Mouse (Mus musculus) activated CD4-positive, CD25-positive, alpha-beta regulatory T cell, adult 4 months (primary cell): ENCODE measurements around the gene LTO1. TPM values are rescaled to one million over a fixed set of nuclear protein-coding genes. Genes with fewer than 3 reads are reported as not detected.
A peak's percentile ranks its signal among the peaks of the same experiment; 100 is the strongest.

Source experiments
- ATAC-seq: one replicate; pipeline ENCODE4 v1.8.0; 2017
- polyA plus RNA-seq, 2 experiments: library from polyadenylated mRNA; unstranded; fragments of 100-300 nt; shearing (Covaris generic); gene quantifications; one replicate each; pipeline ENCODE4 v1.2.1; 2017

Gene LTO1
- polyA plus RNA-seq, 2 experiments from 2014 or later = 34.4 to 34.5 TPM

GRCm38 (mm10) chr7:144908705-144909104, 6.2 kb upstream of the LTO1 start:
- no peak for ATAC-seq

- no peak for ATAC-seq
Measured at GRCm38 (mm10) chr7:144911121-144911520, 3.8 kb upstream of the LTO1 start.

- ATAC-seq = no peak
Measured at GRCm38 (mm10) chr7:144912897-144913296, 2.0 kb upstream of the LTO1 start.

- peak; percentile 95 for ATAC-seq
Measured at GRCm38 (mm10) chr7:144914296-144914947, 478 bp upstream of the LTO1 start.

GRCm38 (mm10) chr7:144918823-144919222, 3.9 kb downstream of the LTO1 start:
- ATAC-seq = no peak

GRCm38 (mm10) chr7:144927591-144927990, 12.7 kb downstream of the LTO1 start:
- no peak for ATAC-seq

- no peak for ATAC-seq
Measured at GRCm38 (mm10) chr7:144928009-144928888, 13.3 kb downstream of the LTO1 start.

GRCm38 (mm10) chr7:144928889-144929210, 13.9 kb downstream of the LTO1 start:
- ATAC-seq = no peak

GRCm38 (mm10) chr7:144929506-144929905, 14.6 kb downstream of the LTO1 start:
- ATAC-seq = no peak

GRCm38 (mm10) chr7:144929931-144930330, 15.0 kb downstream of the LTO1 start:
- no peak for ATAC-seq

- peak; percentile 52 for ATAC-seq
Measured at GRCm38 (mm10) chr7:144931778-144932177, 16.9 kb downstream of the LTO1 start.

- ATAC-seq = no peak
Measured at GRCm38 (mm10) chr7:144932389-144932937, 17.6 kb downstream of the LTO1 start.

GRCm38 (mm10) chr7:144933336-144933735, 18.4 kb downstream of the LTO1 start:
- ATAC-seq = no peak

GRCm38 (mm10) chr7:144933796-144934195, 18.9 kb downstream of the LTO1 start:
- no peak for ATAC-seq

GRCm38 (mm10) chr7:144934901-144935300, 20.0 kb downstream of the LTO1 start:
- ATAC-seq = no peak

- ATAC-seq = no peak
Measured at GRCm38 (mm10) chr7:144935563-144935962, 20.7 kb downstream of the LTO1 start.

GRCm38 (mm10) chr7:144936311-144936880, 21.5 kb downstream of the LTO1 start:
- no peak for ATAC-seq

GRCm38 (mm10) chr7:144937490-144937889, 22.6 kb downstream of the LTO1 start:
- ATAC-seq = peak; percentile 78

GRCm38 (mm10) chr7:144937899-144938517, 23.1 kb downstream of the LTO1 start:
- no peak for ATAC-seq

- no peak for ATAC-seq
Measured at GRCm38 (mm10) chr7:144938661-144939343, 23.9 kb downstream of the LTO1 start.

GRCm38 (mm10) chr7:144939344-144940002, 24.6 kb downstream of the LTO1 start, which contains the start of gene Ccnd1:
Gene Ccnd1, minus strand, starts transcription at chr7:144939925.
- no peak for ATAC-seq
